Mouse (Mus musculus) kidney, adult 2 months (tissue): ENCODE measurements around the gene AI464131.

Source experiments
- CTCF ChIP-seq: fragments of 200-500 bp; conservative IDR thresholded peaks from 2 replicates; pipeline ENCODE4 v1.5.1; 2011; ENCODE audit warnings: low read depth, mild to moderate bottlenecking, control low read depth, low read length, moderate library complexity, mixed read lengths; ENCODE audit not compliant: insufficient read depth, insufficient read length
- POLR2A ChIP-seq: fragments of 200-500 bp; IDR thresholded peaks from one replicate; pipeline ENCODE4 v1.6.1; 2011; ENCODE audit warnings: low read depth, low read length, control low read depth

DNA sequence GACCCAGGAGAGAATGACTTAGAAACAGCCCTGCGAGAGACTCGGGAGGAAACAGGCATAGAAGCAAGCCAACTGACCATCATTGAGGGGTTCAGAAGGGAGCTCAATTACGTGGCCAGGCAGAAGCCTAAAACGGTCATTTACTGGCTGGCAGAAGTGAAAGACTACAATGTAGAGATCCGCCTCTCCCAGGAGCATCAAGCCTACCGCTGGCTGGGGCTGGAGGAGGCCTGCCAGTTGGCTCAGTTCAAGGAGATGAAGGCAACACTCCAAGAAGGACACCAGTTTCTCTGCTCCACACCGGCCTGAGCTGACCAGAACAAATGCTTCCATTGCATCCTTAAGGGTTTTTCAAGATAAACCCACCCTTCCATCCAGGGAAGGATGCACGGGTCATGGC, 22.6 kb downstream of the AI464131 start:
- TF ChIP-seq CTCF, result no peak
- no peak for TF ChIP-seq POLR2A
